In genomic region chr9:98717701-98718270, GRCm38 (mm10) we compare ENCODE assay signal across 19 mouse cellular contexts.
DNase-seq lines count a peak whose midpoint lies in the region; ATAC-seq and TF ChIP-seq lines count a peak whose summit lies in the region.
"Had no signal": no experiment of that assay in that cellular context is flagged by ENCODE, and none has a peak within 500 bp of the region (broad histone marks: within the 10 kb centered on the region; RNA-seq: fewer than 3 reads in every experiment).

No protein-coding gene starts in this region.

- DNase-seq in adrenal gland, adult 2 months, result peak; percentile 21
- no peak for DNase-seq in adrenal gland, postnatal 25 days
- DNase-seq in kidney, postnatal 0 days (ENCODE audit: low spot score), result peak; percentile 25
- DNase-seq in kidney, adult 11 months, result no peak
- peak; percentile 49 for DNase-seq in ovary, postnatal 36 days (ENCODE audit: low spot score)
- no peak for DNase-seq in ovary, postnatal 14 days (ENCODE audit: low spot score)
- DNase-seq in testis, postnatal 10 days (ENCODE audit: low spot score), result peak; percentile 54
- no peak for DNase-seq in right cerebral cortex, adult 2 months (ENCODE audit: low spot score in 2 of 2)
- DNase-seq: cerebellum, adult 18-20 months; cerebellum, adult 9-11 months; cerebellum, postnatal 36 days; gastrocnemius, postnatal 14 days; heart, postnatal 36 days had no signal

- no peak overlapping the region for H3K4me2 ChIP-seq in kidney, postnatal 0 days (ENCODE audit: low read length)
- H3K4me2 ChIP-seq: embryonic facial prominence, embryonic 13.5 days; forebrain, embryonic 12.5 days; heart, embryonic 13.5 days; hindbrain, embryonic 15.5 days had no signal

- H3K9me3 ChIP-seq in kidney, postnatal 0 days (replicated peaks; ENCODE audit: low read length), result no peaks in the 10 kb centered on the region
- H3K9me3 ChIP-seq: embryonic facial prominence, embryonic 13.5 days; forebrain, embryonic 12.5 days; heart, embryonic 13.5 days; hindbrain, embryonic 15.5 days had no signal

- no peaks in the 10 kb centered on the region for H3K27me3 ChIP-seq in kidney, postnatal 0 days (ENCODE audit: insufficient read depth, low read length)
- H3K27me3 ChIP-seq: forebrain, embryonic 12.5 days; heart, embryonic 13.5 days; hindbrain, embryonic 15.5 days had no signal

- no peak for ATAC-seq in kidney, postnatal 0 days (replicated peaks; ENCODE audit: low FRiP score, low read depth)
- ATAC-seq: activated CD4-positive, CD25-positive, alpha-beta regulatory T cell, adult 4 months; forebrain, embryonic 16.5 days had no signal

- H3K4me1 ChIP-seq in kidney, postnatal 0 days (replicated peaks; ENCODE audit: insufficient read depth, low read length), result no peaks in the 10 kb centered on the region
- H3K4me1 ChIP-seq: forebrain, embryonic 12.5 days; hindbrain, embryonic 15.5 days had no signal

- H3K27ac ChIP-seq in kidney, postnatal 0 days, result no peak overlapping the region
- H3K27ac ChIP-seq: embryonic facial prominence, embryonic 13.5 days; forebrain, embryonic 12.5 days; heart, embryonic 13.5 days; hindbrain, embryonic 15.5 days had no signal

- no peak overlapping the region for H3K4me3 ChIP-seq in kidney, postnatal 0 days (replicated peaks; ENCODE audit: low read depth, low read length)
- H3K4me3 ChIP-seq: embryonic facial prominence, embryonic 13.5 days; forebrain, embryonic 12.5 days; heart, embryonic 13.5 days; hindbrain, embryonic 15.5 days had no signal

- no peaks in the 10 kb centered on the region for H3K36me3 ChIP-seq in kidney, postnatal 0 days (ENCODE audit: insufficient read depth, low read length)
- H3K36me3 ChIP-seq: embryonic facial prominence, embryonic 13.5 days; forebrain, embryonic 12.5 days; heart, embryonic 13.5 days; hindbrain, embryonic 15.5 days had no signal

- WGBS in kidney, postnatal 0 days, result 69% methylated on average over 11 of the region's 11 CpGs

- no peak overlapping the region for H3K9ac ChIP-seq in kidney, postnatal 0 days (ENCODE audit: low read depth, low read length)
- H3K9ac ChIP-seq: embryonic facial prominence, embryonic 13.5 days; forebrain, embryonic 12.5 days; heart, embryonic 13.5 days; hindbrain, embryonic 15.5 days had no signal

- TF ChIP-seq CTCF in kidney, postnatal 0 days (IDR thresholded peaks at IDR 0.05; ENCODE audit: low read depth), result no peak

Comparison
In these comparisons a context has a peak if more than half of its experiments do, and no peak if none do; other contexts are left out.
1. DNase-seq: peak in adrenal gland, adult 2 months (single experiment), kidney, postnatal 0 days (single experiment), ovary, postnatal 36 days (single experiment) and testis, postnatal 10 days (single experiment); none in adrenal gland, postnatal 25 days (single experiment), kidney, adult 11 months (single experiment), ovary, postnatal 14 days (single experiment) and right cerebral cortex, adult 2 months (0 of 2).